Mouse (Mus musculus) bone marrow macrophage, adult 2 months (primary cell): Measurements from ENCODE around the gene Unc13a. TPM values are rescaled to one million over a fixed set of nuclear protein-coding genes. Genes with fewer than 3 reads are reported as not detected.
"Not testable (repeated sequence)": the region's sequence is repeated elsewhere in the genome, so short reads cannot be mapped to it uniquely, and the experiment has no call there.

Experiments
- H3K27ac ChIP-seq: 2 replicates; pipeline ENCODE4 v1.5.1; 2012; ENCODE audit warnings: low read depth, low read length; ENCODE audit not compliant: insufficient read depth
- H3K4me1 ChIP-seq: 2 replicates; pipeline ENCODE4 v1.6.1; 2012; ENCODE audit warnings: low read length; ENCODE audit not compliant: control insufficient read depth, insufficient read depth
- H3K4me3 ChIP-seq: 2 replicates; pipeline ENCODE4 v1.5.1; 2012; ENCODE audit warnings: mild to moderate bottlenecking, low read length, moderate library complexity; ENCODE audit not compliant: insufficient read depth
- CTCF ChIP-seq: IDR thresholded peaks from 2 replicates; pipeline ENCODE4 v1.5.1; 2012; ENCODE audit warnings: low read depth, mild to moderate bottlenecking, low read length, moderate library complexity
- POLR2A ChIP-seq: IDR thresholded peaks from 2 replicates; pipeline ENCODE4 v1.6.1; 2012; ENCODE audit warnings: mild to moderate bottlenecking, low read depth, low read length, borderline replicate concordance
- polyA plus RNA-seq: library from polyadenylated mRNA; stranded (reverse); fragments of >200 nt; gene quantifications from 2 replicates; pipeline ENCODE4 v1.2.4, GENCODE M21; 2012; ENCODE audit not compliant: missing spikeins, insufficient read depth, insufficient read length

The Unc13a gene
- polyA plus RNA-seq, 1 experiment, result 1.0 TPM

DNA sequence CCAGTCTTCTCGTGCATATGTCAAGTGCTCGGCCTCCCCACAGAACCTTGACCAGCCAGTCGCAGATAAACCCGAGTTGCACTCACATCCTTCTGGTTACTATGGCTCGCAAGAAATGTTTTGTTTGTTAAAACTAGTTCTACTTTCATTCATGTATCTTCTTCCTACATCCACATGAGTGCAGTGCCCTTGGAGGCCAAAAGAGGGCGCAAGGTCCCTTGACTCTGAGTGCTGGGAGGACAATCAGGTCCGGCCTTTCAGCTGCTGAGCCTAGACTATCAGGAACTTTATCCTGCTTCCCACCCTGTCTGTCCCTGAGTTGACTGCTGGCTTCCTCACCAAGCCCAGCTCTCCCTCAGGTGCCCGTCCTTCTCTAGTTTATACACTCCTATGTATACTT lies 36.3 kb upstream of the Unc13a start:
- Histone ChIP-seq H3K4me1 (no peaks in the 10 kb centered on the region), H3K4me3 (no peak overlapping the region), H3K27ac (no peak overlapping the region)
- TF ChIP-seq POLR2A (no peak), CTCF (0 out of 2 replicates have a peak, but pooled peaks have one; percentile 35)

DNA sequence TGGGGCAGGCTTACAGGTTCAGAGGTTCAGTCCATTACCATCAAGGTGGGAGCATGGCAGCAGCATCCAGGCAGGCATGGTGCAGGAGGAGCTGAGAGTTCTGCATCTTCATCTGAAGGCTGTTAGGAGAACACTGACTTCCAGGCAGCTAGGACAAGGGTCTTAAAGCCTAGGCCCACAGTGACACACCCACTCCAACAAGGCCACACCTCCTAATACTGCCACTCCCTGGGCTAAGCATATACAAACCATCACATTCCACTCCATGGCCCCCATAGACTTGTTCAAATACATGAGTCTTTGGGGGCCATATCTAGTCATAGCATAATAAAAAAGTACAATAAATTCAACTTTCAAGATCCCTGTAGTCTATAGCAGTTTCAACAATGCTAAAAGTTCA lies 31.8 kb upstream of the Unc13a start:
- H3K4me3 ChIP-seq, H3K27ac ChIP-seq, H3K4me1 ChIP-seq: not testable (repeated sequence)

DNA sequence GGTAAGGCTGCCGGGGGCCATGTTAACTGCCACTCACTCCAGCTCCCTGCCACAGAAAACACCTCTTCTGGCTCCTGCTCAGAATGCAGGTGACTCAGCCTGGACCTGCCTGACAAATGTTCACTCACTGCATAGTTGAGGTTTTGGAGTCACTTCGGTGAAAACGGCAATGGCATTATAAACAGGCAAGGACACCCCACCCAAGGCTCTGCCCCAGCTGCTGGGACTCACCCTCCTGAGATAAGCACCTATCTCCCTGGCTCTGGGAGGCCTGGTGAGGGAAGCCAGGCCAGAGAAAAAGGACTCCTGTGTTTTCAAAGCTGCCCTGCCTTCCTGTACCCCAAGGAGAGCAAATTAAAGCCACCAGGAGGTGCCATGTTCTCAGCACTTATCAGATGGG lies 31.4 kb upstream of the Unc13a start:
- Histone ChIP-seq H3K4me1 (peaks cover 2% of the 10 kb centered on the region; the same call in 1 of the 2 replicates), H3K4me3 (no peak overlapping the region), H3K27ac (no peak overlapping the region)
- TF ChIP-seq CTCF (no peak), POLR2A (no peak)

GRCm38 (mm10) chr8:71702087-71702432 lies 30.5 kb upstream of the Unc13a start:
- Histone ChIP-seq H3K27ac (no peak overlapping the region), H3K4me1 (peaks cover 2% of the 10 kb centered on the region; the same call in 1 of the 2 replicates), H3K4me3 (peak overlapping the region; percentile 72)
- TF ChIP-seq CTCF, result peak; percentile 40
- TF ChIP-seq POLR2A, result no peak

GRCm38 (mm10) chr8:71701414-71702086 lies 30.0 kb upstream of the Unc13a start, which contains the start of gene B3gnt3:
TSS of gene B3gnt3 (minus strand) at chr8:71701789.
- Histone ChIP-seq H3K4me3 (peak within 1 kb of the TSS; percentile 72), H3K27ac (no peak within 1 kb of the TSS), H3K4me1 (peaks cover 2% of the 10 kb centered on the region; the same call in 1 of the 2 replicates)
- TF ChIP-seq CTCF (no peak), POLR2A (no peak)

DNA sequence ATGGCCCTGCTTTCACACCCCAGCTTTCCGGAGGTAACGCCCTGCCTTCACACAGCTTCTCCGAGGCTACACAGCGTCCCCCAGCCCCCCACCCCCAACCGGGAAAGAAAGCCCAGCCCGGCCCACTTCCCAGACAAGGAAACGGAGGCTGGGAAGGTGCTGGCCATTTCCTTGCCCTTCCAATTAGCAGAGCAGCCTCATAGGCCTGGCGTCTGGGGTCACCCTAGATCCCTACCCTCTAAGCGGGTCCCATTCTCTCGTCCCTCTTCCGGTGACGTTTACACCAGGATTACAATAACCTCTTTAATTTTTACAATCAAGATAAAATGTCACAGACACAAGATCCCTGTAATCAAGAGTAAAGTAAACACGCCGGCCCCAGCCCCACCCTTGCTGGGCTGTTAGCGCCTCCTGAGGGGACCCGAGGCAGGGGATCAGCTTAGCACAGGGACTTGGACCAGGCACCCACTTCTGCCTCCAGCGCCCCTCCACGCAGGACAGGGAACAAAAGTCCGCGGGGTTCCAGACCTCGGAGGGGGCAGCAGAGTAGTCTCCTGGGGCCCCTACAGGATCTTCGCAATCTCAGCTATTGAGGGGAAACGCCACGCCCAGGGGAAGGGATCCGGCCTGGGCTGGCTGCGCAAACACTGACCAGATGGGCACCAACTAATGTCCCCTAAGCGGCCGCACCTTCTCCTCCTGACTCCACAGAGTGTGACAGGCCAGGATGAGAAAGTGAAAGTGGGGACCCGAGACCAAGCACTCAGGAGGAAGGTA lies 29.1 kb upstream of the Unc13a start:
- Histone ChIP-seq H3K4me1 (peaks cover 2% of the 10 kb centered on the region; the same call in 1 of the 2 replicates), H3K27ac (no peak overlapping the region), H3K4me3 (peak overlapping the region; percentile 72)
- TF ChIP-seq POLR2A, result no peak
- TF ChIP-seq CTCF, result no peak

DNA sequence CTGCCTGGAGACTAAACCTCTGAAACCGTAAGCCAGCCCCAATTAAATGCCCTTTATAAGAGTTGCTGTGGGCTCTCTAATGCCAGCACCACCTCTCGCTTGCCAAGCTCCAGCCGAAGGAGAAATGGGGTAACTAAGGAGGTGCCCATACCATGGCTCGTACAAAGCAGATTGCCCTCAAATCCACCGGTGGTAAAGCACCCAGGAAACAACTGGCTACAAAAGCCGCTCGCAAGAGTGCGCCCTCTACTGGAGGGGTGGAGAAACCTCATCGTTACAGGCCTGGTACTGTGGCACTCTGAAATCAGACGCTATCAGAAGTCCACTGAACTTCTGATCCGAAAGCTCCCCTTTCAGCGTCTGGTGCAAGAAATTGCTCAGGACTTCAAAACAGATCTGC lies 23.9 kb upstream of the Unc13a start:
- H3K4me3 ChIP-seq, H3K27ac ChIP-seq, H3K4me1 ChIP-seq: not testable (repeated sequence)
- peak; percentile 49; the same call in 1 of the 2 replicates for TF ChIP-seq CTCF

DNA sequence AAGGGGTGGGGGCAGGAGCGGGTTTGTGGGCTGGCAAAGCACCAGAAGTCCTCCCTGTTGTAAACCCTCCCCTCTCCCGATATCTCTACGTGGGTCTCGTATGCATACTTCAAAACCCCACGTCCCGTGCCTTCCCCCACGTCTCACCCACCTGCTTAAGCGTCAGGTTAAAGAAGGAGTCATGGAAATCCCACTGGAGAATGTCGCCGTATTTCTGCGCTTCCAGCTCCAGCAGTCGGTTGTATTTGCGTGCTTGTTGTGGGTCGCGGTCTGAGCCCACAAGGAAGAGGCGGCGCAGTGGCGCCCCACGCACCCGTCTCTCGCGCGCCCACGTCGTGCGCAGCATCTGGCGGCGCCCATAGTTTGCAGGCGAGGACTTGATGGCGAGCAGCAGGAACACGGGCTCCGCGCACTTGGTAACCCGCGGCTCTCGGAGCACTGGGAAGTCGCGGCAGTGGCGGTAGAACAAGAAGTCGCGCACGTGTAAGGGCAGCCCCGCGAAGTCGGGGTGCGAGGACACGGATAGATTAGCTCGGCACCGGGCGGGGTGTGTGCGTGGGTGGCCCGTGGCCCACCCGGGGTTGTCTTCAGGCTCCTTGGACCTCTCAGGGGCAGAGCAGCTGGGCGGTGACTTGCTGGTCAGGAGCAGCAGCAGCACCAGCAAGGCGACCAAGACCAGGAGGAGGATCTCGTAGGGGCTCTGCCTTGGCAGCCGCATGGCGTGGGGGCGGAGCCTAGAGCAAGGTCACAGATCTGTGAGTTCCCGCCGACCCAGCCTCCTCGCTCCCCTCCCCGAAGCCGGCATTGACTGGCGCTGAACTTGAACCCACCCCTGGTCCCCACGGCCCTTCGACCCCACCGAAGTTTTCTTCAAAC lies 21.8 kb upstream of the Unc13a start:
- no peaks in the 10 kb centered on the region; the same call in 1 of the 2 replicates for H3K4me1 ChIP-seq
- peak overlapping the region; percentile 3; the same call in 1 of the 2 replicates for H3K4me3 ChIP-seq
- no peak overlapping the region for H3K27ac ChIP-seq
- TF ChIP-seq POLR2A (no peak), CTCF (no peak)

DNA sequence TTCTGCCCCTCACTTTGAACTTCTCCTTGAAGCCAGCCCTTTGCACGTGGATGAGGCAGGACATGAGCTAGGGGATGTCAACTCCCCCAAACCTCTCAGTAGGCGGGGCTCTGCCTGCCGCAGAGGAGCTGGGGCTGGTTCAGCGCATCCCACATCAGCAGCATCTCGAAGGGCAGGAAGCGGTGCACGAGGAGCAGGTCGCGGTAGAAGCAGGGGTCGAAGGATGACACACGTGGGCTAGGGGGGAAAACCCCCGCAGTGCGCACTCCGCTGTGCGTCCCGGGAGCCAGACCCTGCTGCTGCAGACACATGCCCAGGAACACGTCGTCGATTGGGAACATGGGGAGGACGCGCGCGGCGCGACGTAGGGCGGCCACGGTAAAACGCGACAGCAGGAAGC lies 21.0 kb upstream of the Unc13a start:
- TF ChIP-seq POLR2A (no peak), CTCF (no peak)
- H3K4me1 ChIP-seq, result no peaks in the 10 kb centered on the region; the same call in 1 of the 2 replicates
- H3K27ac ChIP-seq, result no peak overlapping the region
- no peak overlapping the region for H3K4me3 ChIP-seq
